Mouse (Mus musculus) inflammation-experienced regulatory T-cells, adult 16 weeks (primary cell): Measurements from ENCODE around the gene Tcl1. TPM values are rescaled to one million over a fixed set of nuclear protein-coding genes. Genes with fewer than 3 reads are reported as not detected.

Source experiments
- polyA plus RNA-seq: library from polyadenylated mRNA; unstranded; fragments of 100-300 nt; shearing (Covaris generic); gene quantifications from one replicate; pipeline ENCODE4 v1.2.1, GENCODE M21; 2017

The Tcl1 gene
- polyA plus RNA-seq: not detected

GRCm38 (mm10) chr12:105222601-105223319 lies at the start of gene Tcl1:
Tcl1 (minus strand) TSS chr12:105222793.

GRCm38 (mm10) chr12:105201657-105202056 lies 20.9 kb downstream of the Tcl1 start, which contains the start of gene Tcl1b4:
Tcl1b4 (plus strand) TSS chr12:105201957.

GRCm38 (mm10) chr12:105190743-105191142 lies 31.9 kb downstream of the Tcl1 start, which contains the start of gene Tcl1b3:
Tcl1b3 (plus strand) TSS chr12:105191043.

GRCm38 (mm10) chr12:105176044-105176443 lies 46.5 kb downstream of the Tcl1 start, which contains the start of gene Tcl1b5:
Tcl1b5 (plus strand) TSS chr12:105176344.

Other genes with a start within 250 kb of the Tcl1 start
- gene Syne3, start 213.0 kb downstream of the Tcl1 start, polyA plus RNA-seq: 6.5 TPM
- 11.0 TPM for gene Glrx5, start 190.1 kb downstream of the Tcl1 start, polyA plus RNA-seq
- gene Tcl1b2, start 76.8 kb downstream of the Tcl1 start, polyA plus RNA-seq: not detected
- gene Tcl1b1, start 63.1 kb downstream of the Tcl1 start, polyA plus RNA-seq: not detected
- gene Tcl1b5, start 46.4 kb downstream of the Tcl1 start, polyA plus RNA-seq: not detected
- not detected for gene Tcl1b3, start 31.8 kb downstream of the Tcl1 start, polyA plus RNA-seq
- gene Tcl1b4, start 20.8 kb downstream of the Tcl1 start, polyA plus RNA-seq: not detected
- gene Tunar, start 111.1 kb upstream of the Tcl1 start, polyA plus RNA-seq: not detected
- 0.83 TPM for gene D430019H16Rik, start 231.1 kb upstream of the Tcl1 start, polyA plus RNA-seq